Mouse (Mus musculus) monocyte, adult 59 days (primary cell): ENCODE data around the gene Tro. TPM values are rescaled to one million over a fixed set of nuclear protein-coding genes. Genes with fewer than 3 reads are reported as not detected.

ENCODE experiments used
- total RNA-seq, 2 experiments: library from RNA; stranded (reverse); gene quantifications; one replicate each; pipeline ENCODE4 v1.2.4; 2023

The Tro gene
- not detected for total RNA-seq

GRCm38 (mm10) chrX:150656908-150657796 is at the start of gene Tro:
Tro (minus strand) TSS chrX:150657583.

Other genes starting within 250 kb of the Tro start
- 10 to 100 TPM; 10.0 to 15.8 TPM for gene Tmem29, start 198.4 kb downstream of the Tro start, total RNA-seq
- gene Alas2, start 110.2 kb downstream of the Tro start, total RNA-seq = 1 to 10 TPM in 1 of 2 experiments, under 1 TPM in 1; 0.82 to 1.6 TPM
- gene Pfkfb1, start 69.4 kb downstream of the Tro start, total RNA-seq = 1 to 10 TPM; 2.1 to 3.7 TPM
- 10 to 100 TPM; 12.4 to 15.9 TPM for gene Apex2, start 67.7 kb downstream of the Tro start, total RNA-seq
- gene Maged2, start 156.8 kb upstream of the Tro start, total RNA-seq = 1 to 10 TPM; 1.9 to 2.2 TPM